Comparison of ENCODE assay signal across 22 mouse cellular contexts in the genomic region with DNA sequence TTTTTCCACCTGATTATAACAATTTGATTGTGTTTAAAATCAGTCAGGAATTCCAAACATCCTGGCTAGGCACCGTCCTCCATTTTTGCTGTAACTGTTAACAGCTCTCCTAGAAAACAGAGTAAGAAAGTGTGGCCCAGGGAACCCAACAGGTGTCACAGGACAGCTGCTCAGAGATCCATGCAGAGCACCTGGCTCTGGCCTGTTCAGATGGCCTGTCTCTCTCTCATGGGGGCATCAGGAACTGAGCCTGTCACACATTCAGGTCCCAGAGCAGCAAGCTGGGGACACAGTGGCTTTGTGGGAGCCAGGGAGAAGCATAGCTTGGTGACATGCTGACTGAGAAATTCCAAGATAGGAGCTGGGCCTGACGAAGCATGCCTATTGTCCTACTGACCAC. TPM values are rescaled to one million over a fixed set of nuclear protein-coding genes. Genes with fewer than 3 reads are reported as not detected.
"Had no signal": no experiment of that assay in that cellular context is flagged by ENCODE, and none has a peak within 500 bp of the region (broad histone marks: within the 10 kb centered on the region; RNA-seq: fewer than 3 reads in every experiment).

No protein-coding gene starts in this region.

- H3K4me3 ChIP-seq: lung, embryonic 15.5 days; megakaryocyte, embryonic 14.5 days; midbrain, embryonic 13.5 days; midbrain, embryonic 15.5 days; neural tube, embryonic 13.5 days; neural tube, embryonic 15.5 days had no signal

- ATAC-seq: lung, postnatal 0 days; midbrain, embryonic 13.5 days; midbrain, embryonic 15.5 days had no signal

- H3K9me3 ChIP-seq: lung, embryonic 15.5 days; megakaryocyte, embryonic 14.5 days; midbrain, embryonic 13.5 days; midbrain, embryonic 15.5 days; neural tube, embryonic 13.5 days; neural tube, embryonic 15.5 days had no signal

- DNase-seq: lung, adult 2 months; lung, postnatal 14 days; lung, postnatal 36 days; retina, postnatal 1 day; right cerebral cortex, adult 18-20 months; right cerebral cortex, postnatal 25 days; right cerebral cortex, postnatal 4 days; spleen, adult 18-20 months; thymus, adult 18-20 months; thymus, postnatal 14 days; thymus, postnatal 36 days had no signal

- H3K4me1 ChIP-seq: megakaryocyte, embryonic 14.5 days; midbrain, embryonic 15.5 days had no signal

- H3K9ac ChIP-seq: lung, embryonic 15.5 days; midbrain, embryonic 13.5 days; midbrain, embryonic 15.5 days; neural tube, embryonic 13.5 days; neural tube, embryonic 15.5 days had no signal

- H3K27me3 ChIP-seq: lung, embryonic 15.5 days; midbrain, embryonic 13.5 days; midbrain, embryonic 15.5 days; neural tube, embryonic 13.5 days; neural tube, embryonic 15.5 days had no signal

- H3K27ac ChIP-seq: lung, embryonic 15.5 days; macrophage; midbrain, embryonic 13.5 days; midbrain, embryonic 15.5 days; neural tube, embryonic 13.5 days; neural tube, embryonic 15.5 days had no signal

- H3K36me3 ChIP-seq: lung, embryonic 15.5 days; midbrain, embryonic 13.5 days; midbrain, embryonic 15.5 days; neural tube, embryonic 13.5 days; neural tube, embryonic 15.5 days had no signal

- H3K4me2 ChIP-seq: lung, embryonic 15.5 days; midbrain, embryonic 11.5 days; midbrain, embryonic 13.5 days; midbrain, embryonic 15.5 days; neural tube, embryonic 13.5 days; neural tube, embryonic 15.5 days had no signal

RNA-seq across cellular contexts. Expression of a gene that starts 35.3 kb away (rescaled TPM):
- total RNA-seq: megakaryocyte progenitor cell, adult 5-6 weeks; monocyte, adult 5-6 weeks had no signal
- polyA plus RNA-seq: macrophage had no signal
